Mouse (Mus musculus): ENCODE data around the gene Caln1.
A peak's percentile ranks its signal among the peaks of the same experiment; 100 is the strongest.

Caln1 gene

DNA sequence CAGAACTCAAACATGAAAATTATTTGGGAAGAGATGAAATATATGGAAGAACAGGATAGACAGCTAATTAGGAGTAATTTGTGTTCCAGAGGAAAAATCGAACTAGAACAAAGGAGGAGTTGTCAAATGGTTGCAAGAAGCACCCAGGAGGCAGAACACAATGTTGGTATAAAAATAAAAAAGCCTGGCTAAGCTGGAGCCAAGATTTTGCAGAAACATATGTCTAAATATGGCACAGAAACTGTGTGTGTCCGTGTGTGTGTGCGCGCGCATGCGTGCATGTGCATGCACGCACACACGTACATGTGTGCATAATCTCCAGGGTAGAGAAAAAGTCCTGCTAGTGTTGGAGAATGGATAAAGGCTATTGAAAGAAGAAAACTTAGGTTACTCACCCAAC lies 443.3 kb downstream of the Caln1 start:
- no peak for DNase-seq (ENCODE audit: low spot score)

DNA sequence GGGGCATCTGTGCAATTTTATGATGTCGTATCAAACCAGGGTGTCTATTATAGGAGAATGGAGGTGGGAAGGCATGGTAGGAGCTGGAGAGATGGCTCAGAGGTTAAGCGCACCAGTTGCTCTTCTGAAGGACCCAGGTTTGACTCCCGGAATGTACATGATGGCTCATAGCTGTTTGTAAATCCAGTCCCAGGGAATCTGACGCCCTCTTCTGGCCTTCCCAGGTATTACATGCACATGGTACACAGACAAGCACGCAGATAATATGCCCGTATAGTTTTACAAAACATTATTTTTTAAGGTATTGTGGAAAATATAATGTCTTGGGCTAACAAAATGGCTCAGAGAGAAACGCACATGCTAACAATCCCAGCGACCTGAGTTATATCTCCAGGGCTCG lies 443.8 kb downstream of the Caln1 start:
- no peak for DNase-seq (ENCODE audit: low spot score)

- DNase-seq (ENCODE audit: low spot score), result no peak
Measured at GRCm38 (mm10) chr5:130815352-130815751, 446.1 kb downstream of the Caln1 start.

DNA sequence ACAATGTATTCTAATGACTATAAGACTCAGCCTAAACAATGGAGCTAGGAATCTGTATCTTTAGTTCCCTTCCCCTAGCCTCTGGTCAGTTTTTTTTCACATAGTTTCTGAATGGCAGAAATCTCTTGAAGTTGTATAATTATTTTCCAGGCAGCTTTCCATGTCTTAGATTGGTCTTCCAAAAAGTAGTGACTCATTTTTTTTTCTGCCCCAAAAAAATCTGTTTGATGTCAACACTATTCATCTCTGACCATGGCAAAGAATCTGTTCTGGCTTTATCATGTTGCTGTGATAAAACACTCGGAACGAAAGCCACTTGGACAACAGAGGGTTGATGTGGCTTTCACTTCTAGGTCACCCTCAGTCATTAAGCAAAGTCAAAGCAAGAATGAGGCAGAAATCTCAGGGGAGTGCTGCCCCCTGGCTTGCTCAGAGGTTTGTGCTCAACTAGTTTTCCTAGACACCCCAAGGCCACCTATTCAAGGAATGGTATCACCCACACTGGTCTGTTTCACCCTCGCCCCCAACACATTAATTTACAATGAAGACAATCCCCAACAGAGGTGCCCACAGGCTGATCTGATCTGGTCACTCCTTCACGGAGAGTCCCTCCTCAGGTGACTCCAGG lies 450.9 kb downstream of the Caln1 start:
- no peak for DNase-seq (ENCODE audit: low spot score)

- no peak for DNase-seq (ENCODE audit: low spot score)
Measured at GRCm38 (mm10) chr5:130820661-130821060, 451.4 kb downstream of the Caln1 start.

- DNase-seq (ENCODE audit: low spot score), result no peak
Measured at GRCm38 (mm10) chr5:130825797-130826196, 456.5 kb downstream of the Caln1 start.

DNA sequence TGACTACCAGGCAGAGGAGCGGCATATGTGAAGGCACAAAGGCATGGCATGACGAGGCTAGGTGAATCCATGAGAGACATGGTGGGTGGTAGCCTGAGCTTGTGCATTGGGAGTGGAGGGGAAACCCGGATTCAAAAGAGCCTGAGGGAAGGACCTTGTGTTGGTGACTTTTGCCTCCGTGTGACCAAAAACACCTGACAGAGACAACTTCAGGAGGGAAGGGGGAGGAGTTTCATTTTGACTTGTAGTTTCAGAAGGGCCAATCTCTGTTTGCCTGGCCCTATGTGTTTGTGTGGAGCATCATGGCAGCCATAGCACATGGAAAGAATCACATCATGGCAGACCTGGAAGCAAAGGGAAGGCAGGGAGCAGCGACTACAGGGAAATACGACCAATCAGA lies 479.3 kb downstream of the Caln1 start:
- DNase-seq (ENCODE audit: low spot score), result no peak

DNA sequence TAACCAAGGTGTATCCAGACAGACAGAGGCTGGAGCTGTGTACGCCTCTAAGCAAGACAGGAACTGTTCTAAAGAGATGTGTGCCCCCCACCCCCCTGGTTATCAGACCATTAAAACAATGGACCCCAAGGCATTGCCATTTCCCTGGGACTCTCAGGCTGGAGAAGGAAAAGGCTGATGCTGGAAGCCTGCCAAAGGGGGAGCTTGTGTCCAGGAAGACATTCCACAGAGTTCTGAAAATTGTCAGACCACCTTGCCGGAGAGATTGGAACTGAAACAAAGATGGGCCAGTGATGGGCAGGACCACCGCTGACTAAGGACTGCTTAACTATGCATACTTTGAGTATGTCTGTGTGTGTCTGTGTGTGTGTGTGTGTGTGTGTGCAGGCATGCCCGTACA lies 480.4 kb downstream of the Caln1 start:
- no peak for DNase-seq (ENCODE audit: low spot score)

GRCm38 (mm10) chr5:130852182-130852581 lies 482.9 kb downstream of the Caln1 start:
- DNase-seq (ENCODE audit: low spot score), result no peak

DNA sequence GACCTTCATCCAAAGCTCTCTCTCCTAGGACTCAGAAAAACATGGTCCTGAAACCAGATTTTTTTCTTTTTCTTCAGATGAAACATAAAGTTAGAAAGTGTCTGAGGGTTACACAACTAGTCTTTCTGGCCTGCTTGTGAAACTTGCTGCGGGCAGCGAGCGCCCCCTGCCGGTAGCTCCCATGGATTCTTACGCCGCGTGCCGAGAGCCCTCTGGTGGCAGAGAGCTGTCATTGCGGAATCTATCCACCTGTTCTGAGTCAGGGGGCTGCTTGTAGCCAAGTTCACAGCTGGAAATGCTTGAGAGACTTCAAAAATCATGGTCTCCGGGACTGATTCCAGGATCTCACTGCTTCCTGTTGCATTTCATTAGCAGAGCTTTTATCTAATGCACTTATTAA lies 484.1 kb downstream of the Caln1 start:
- peak; percentile 62 for DNase-seq (ENCODE audit: low spot score)

- DNase-seq (ENCODE audit: low spot score), result no peak
Measured at GRCm38 (mm10) chr5:130854430-130854829, 485.2 kb downstream of the Caln1 start.

GRCm38 (mm10) chr5:130858148-130858547 lies 488.9 kb downstream of the Caln1 start:
- DNase-seq (ENCODE audit: low spot score), result peak; percentile 21

DNA sequence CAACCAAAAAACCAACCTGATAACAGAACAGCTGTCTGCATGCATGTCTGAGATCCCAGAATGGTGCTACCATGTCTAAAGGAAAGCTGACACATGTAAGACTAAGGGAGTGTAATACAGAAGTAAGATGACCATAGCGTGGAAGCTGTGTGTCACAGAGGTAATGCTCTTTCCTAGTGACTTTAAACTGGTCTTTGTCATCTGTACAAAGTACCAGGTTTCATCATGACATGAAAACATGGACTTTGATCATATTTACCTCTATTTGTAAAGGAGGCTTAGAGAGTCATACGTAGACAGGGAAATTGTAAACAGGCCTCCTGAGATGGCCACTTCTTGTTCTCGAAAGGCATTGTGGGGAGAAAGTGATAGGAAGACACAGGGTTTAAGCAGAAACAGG lies 489.5 kb downstream of the Caln1 start:
- DNase-seq (ENCODE audit: low spot score), result no peak

GRCm38 (mm10) chr5:130859736-130860135 lies 490.5 kb downstream of the Caln1 start:
- DNase-seq (ENCODE audit: low spot score), result no peak

DNA sequence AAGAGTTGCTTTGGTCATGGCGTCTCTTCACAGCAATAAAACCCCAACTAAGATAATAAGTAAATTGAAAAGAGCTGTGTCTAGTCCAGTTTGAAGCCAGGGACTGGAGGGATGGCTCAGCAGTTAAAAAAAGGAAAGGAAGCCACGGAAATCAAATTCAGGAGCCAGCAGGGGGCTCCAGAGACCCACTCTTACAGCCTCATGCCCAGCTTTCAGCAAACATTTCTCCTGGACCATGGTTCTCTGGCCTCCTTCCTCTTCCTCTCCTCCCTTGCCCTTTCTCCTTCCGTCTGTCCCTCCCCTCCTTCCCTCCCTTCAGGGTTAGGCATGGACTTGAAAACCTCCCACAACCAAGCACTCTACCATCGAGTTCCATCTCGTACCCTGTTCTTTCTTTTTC lies 493.0 kb downstream of the Caln1 start:
- no peak for DNase-seq (ENCODE audit: low spot score)

DNA sequence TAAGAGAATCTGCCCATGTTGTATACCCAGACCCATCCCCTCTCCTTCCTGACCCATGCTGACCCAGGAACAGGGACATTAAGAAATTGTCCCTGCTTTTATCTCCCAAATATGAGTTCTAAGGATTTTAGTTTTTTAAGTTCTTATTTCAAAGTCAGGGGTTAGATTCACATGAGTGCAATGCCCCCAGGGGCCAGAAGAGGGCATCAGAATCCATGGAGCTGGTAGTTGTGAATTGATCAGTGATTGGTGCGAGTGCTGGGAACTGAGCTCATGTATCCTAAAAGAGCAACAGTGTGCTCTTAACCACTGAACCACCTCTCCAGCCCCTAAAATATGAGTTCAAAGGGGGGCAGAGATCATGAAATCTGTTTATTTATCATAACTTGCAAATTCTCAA lies 500.6 kb downstream of the Caln1 start:
- no peak for DNase-seq (ENCODE audit: low spot score)

GRCm38 (mm10) chr5:130871086-130871485 lies 501.8 kb downstream of the Caln1 start:
- no peak for DNase-seq (ENCODE audit: low spot score)

DNA sequence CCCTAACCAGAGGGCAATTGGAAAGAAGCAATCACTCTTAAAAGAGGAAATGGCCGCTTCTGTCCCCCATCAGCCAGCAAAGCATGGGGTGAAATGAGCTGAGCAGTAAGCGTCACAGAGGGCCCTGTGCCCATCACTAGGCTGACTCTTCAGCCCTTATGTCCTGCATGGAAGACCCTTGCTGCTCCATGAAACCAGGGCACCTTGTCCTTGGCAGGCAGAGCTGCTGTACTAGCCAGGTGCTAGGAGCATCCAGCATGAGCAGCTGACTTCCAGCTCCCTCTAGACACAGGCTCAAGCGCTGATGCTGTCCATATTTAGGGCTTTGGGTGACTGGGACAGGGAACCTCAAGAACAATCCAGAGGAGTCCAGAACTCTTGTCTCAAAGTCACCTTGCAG lies 506.1 kb downstream of the Caln1 start:
- no peak for DNase-seq (ENCODE audit: low spot score)

DNA sequence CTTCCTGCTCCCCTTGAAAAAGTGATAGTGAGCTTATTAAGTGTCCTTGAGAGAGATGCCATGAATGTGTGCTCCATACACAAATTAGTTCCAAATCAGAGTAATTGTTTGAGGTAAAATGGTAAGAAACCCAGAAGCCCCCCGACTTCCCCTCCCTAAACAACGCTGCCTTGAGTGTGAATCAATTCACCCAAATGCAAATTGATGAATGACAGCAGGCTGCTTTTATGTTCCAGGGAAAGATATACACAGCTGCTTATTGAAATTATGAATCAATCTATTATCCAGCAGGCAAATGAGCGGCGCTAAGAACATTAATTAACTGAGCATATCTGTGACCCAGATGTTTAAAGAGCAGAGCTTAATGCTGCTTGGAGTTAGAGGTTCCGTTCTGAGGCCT lies 511.1 kb downstream of the Caln1 start:
- DNase-seq (ENCODE audit: low spot score), result no peak

DNA sequence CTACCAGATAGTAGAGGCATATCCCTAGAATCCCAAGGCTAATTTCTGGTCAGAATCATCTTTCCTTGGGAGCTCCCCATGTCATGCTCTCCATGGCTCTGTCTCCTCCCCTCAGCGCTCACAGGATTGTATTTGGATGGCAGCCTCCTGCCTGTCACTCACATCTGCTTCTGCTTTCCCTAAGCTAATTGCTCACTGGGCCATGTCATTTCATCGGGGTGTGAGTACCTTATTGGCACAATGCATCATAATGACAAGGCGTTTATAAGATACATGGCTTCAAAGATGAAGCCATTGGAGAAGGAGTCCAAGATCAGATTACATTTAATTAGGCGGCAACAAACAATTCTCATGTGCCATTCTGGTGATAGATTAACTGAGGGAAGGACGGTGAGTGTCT lies 522.5 kb downstream of the Caln1 start:
- DNase-seq (ENCODE audit: low spot score), result no peak

DNA sequence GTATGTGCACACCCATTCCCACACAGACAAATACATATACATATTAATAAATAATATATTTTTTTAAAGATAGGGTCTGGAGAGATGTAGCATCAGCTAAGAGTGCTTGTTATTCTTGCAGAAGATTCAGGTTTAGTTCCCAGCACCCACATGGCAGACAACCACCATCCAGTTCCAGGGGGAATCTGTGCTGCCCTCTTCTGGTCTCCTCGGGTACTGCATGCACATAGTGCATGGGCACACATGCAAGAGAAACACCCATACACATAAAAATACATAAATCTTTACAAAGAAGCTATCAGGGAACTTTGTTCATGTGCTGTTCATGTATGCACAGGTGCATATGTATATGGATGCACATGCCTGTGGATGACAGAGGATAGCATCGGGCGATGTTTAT lies 526.7 kb downstream of the Caln1 start:
- DNase-seq (ENCODE audit: low spot score), result no peak
